Mouse (Mus musculus) retina, postnatal 1 day (tissue): ENCODE measurements around the gene Ddx42.
"Not testable (repeated sequence)": the region's sequence is repeated elsewhere in the genome, so short reads cannot be mapped to it uniquely, and the experiment has no call there.

Experiments used
- DNase-seq: peaks from one replicate; pipeline ENCODE4 v3.0.0-alpha.2; 2012

Gene Ddx42

DNA sequence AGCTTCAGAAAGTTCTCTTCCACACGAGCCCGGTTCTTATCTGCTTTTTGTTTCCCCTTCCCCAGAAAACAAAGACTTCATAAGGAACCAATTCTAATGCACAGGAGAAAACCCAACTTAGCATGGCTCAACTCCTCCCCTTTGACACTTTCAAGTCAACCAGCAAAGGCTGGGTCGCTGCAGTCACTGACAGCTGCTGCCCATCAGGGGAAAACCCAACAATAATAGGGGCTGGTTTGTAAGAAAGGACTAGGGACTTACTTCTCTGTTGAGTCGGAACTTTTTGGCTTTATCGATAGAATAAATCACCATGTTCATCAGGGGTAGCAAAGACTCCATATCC, 14.6 kb upstream of the Ddx42 start, which contains the start of gene Strada:
TSS of gene Strada (minus strand) at position 46 of the 343 bp plus-strand sequence.
- DNase-seq: no peak

DNA sequence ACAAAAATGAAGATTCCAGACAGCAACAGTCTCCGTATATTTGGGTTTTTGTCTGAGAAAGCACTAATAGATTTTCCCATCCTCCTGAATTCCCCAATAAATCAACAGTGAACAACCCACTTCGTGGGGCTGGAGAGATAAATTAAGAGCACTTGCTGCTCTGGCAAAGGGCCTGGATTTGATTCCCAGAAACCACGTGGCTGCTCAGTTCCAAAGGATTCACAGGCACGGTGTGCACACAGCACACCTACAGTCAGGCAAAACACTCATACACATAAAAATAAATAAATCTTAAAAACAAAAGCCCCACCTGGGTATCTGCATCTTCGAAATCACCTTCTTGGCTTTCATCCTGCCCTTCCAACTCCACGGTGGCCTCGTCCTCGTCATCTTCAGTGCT, 4.0 kb upstream of the Ddx42 start:
- no peak for DNase-seq

DNA sequence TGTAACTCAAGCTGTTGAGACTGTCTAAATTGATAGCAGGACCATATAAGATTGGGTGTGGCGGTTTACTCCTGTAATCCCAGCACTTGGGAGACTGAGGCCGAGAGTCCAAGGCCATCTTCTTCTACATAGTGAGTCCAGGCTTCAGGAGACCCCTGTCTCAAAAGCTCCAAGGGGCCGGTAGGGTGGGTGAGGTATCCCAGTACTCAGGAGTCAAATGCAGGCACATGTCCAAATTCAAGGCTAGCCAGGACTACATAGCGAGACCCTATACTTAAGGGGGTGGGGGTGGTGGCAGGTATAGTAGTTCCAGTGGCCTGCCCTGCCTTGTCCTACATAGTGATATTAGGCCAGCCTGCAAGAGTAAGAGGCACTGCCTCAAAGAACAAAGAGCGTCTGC, 1.9 kb upstream of the Ddx42 start:
- no peak for DNase-seq

DNA sequence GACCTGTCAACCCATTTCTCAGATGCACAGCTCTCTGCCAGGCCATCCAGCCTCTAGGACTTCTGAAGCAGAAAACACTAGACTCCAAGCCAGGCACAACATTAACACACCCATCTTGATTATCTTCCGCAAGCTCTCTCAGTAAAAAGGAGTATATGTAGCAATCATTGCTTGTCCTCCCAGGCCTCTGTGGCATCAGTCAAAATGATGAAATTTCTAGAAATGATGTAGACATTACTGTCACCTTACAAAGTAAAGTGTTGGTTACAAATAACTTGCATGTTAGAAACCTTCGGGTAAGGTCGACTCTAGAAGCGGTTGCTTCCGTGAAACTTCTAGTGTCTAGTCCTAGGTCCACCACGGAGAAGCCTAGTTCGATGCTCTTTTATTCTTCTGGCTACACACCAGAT, 1.3 kb upstream of the Ddx42 start:
- DNase-seq: no peak

DNA sequence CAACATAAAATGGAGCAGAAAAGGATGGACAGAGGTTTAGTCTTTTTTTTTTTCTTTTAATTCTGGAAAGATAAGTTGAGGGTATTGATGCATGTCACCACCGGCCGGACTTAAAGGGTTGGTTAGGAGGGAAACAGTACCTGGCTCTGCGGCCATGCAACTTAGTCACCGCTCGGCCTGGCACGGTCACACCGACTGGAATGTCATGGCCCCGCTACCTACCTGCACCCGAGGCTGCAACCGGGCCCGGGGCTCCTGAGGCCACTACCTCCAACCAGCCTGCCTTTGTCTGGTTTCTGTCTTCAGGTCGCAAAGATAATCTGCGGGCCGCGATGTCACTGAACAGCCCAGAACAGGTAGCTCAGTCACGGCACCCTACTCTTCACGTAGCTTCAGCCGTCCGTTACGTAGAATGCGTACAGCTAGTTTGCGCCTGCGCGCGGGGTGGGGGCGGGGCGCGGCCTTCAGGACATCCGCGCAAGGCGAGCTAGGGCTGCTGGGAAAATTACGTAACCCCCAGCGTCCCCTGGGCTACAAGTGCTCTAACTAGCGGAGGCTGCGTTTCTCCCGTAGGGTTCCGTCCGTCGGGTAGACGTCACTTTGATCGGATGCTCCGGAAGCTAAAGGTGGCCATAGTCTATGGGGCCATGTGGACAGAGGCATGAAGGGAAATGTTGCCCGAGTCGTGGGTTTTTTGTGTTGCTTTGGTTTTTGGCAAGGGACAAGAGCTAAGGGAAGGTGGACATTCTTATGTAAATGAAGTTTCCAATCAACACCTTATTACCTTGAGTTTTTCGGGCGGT, 598 bp upstream of the Ddx42 start, which contains the start of gene Ccdc47:
TSS of gene Ccdc47 (minus strand) at position 418 of the 803 bp plus-strand sequence.
- DNase-seq: peak; percentile 100

DNA sequence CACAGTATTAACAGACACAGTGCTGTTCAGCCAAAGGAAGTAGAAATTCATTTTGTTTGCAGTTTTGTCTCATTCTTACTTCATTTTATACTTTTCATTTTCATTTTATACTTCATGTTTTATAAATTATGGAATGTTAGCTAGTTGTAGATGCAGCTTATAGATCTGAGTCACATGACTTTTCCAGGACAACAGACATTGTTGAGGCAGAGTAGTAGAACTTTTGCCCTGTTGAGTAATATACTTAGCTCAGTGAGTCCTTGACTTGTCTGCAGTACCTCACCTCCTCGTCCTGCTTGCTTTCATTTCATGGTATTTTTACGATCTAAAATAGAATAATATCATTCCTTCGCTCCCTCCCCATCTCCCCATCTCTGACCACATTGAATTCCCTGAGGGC, 3.9 kb downstream of the Ddx42 start:
- DNase-seq: no peak

DNA sequence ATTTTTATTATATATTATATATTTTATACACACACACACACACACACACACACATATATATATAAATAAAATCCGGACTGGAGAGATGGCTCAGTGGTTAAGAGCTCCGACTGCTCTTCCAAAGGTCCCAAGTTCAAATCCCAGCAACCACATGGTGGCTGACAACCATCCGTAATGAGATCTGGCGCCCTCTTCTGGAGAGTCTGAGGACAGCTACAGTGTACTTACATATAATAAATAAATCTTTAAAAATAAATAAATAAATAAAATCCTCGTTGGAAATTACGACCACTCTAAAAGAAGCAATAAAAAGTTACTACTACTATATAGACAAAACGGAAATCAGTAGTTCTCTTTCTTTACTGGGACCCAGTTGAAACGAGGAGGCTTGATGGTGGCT, 17.3 kb downstream of the Ddx42 start:
- DNase-seq: not testable (repeated sequence)

DNA sequence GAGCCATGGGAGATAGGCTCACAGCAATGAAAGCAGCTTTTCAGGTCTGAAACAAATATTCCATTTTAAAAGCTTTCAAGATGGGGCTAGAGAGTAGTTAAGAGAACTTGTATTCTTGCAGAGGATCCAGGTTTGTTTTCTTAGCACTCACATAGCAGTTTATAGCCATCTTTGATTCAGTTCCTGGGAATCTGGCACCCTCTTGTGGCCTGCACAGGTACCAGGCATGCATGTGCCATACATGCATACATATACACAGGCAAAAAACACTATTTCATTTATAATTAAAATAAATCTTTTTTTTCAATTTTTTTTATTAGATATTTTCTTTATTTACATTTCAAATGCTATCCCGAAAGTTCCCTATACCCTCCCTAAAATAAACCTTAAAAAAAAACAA, 30.1 kb downstream of the Ddx42 start:
- DNase-seq: peak; percentile 21

DNA sequence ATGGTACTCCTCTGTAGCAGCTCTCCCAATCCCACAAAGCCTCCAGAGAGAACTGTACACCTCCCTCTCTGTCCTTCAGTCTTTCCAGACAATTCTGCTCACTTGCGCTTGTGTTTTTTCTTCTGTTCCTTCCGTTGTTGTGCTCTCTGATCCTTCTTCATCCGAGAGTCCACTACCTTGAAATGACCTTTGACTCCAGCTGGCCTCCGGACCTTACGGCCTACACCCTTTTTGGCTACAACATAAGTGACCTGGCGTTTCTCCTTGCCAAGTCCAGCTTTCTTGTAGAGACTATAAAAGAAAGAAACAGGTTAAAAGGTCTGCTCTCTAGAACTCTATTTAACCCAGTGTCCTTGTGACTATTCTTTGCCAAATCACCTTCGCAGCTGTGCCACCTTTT, 32.6 kb downstream of the Ddx42 start:
- no peak for DNase-seq

DNA sequence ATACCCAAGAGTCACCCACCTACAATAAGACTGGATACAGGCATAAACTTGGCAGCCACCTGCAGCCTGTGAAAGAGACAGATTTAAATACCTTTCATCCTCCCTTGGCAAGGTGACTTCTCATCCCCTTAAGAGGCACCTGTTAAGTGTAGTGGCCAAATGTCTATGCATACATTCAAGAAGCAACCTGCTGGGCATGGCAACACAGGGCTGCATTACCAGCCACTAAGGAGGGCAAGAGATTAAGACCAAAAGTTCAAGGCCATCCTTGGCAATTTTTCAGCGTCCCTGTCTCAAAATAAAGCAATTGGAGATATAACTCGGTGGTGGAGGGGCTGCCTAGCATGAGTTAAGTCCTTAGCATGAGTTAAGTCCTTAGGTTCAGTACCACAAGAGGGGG, 38.0 kb downstream of the Ddx42 start:
- no peak for DNase-seq

DNA sequence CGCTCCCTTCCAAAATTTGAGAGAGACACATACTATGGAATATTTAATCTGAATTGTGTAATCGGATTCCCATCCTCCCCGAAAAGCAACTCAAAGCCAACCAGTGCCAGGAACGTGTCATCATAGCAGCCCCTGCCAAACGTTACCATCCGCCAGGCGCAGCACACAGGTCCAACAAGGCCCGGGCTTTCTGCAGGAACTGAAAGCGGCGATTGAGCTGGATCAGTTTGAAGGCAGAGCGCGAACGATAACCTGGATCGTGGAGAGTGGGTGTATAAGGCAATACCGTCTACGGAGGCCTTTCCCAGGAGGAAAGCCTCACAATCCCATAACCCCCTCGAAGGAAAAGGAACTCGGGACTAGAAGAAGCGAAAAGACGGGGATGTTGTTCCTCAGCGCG, 38.4 kb downstream of the Ddx42 start:
- no peak for DNase-seq

DNA sequence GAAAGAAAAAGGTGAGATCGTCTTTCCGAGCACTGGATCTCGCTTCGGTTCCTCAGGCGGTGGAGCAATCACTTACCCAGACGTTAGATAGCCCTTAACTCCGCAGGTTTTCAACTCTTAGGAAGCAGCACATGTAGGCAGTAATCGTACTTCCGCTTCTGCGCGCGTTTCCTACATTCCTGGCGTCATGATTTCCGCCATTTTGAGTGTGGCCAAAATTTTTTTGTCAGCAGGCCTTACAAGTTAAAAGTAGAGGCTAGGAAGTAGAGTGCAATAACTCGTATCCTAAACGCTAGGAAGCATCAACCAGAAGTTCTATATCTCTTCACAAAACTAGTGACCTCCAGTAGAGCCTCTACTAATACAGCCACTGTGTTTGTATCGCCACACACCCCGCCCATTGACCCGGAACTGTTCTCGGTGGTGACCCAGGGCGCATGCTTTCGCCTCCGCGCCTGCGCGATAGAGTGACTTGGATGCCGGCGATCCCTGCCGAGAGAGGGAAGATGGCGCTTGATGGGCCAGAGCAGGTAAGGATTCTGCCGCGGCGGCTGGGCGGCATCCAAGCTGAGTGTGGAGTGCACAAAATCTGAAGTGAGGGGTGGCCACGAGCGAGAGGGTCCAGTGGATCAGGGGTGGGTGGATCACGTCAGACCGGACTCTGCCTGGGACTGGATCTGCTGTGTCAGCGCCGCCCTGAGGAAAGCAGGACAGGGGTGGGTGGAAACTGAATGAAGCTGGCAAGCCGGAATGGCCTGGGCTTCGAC, 39.1 kb downstream of the Ddx42 start, which contains the start of the genes Ftsj3 and Psmc5:
TSS of gene Ftsj3 (minus strand) at position 395 of the 767 bp plus-strand sequence.
TSS of gene Psmc5 (plus strand) at position 470 of the 767 bp plus-strand sequence.
- peak; percentile 98 for DNase-seq

DNA sequence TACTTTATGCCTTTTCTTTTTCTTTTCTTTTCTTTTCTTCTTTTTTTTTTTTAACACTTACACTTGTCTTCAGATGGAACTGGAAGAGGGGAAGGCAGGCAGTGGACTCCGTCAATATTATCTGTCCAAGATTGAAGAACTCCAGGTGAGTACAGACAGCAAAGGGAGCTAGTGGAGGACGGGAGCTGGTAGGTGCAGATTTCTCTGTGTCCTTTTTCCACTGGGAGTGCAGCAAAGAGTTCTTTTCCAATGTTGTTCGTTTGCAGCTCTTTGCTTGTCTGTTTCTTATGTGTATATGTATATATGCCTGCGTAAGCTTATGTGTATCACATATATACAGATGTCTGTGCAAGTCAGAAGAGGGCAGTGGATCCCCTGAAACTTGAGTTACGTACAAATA, 40.0 kb downstream of the Ddx42 start:
- DNase-seq: no peak

DNA sequence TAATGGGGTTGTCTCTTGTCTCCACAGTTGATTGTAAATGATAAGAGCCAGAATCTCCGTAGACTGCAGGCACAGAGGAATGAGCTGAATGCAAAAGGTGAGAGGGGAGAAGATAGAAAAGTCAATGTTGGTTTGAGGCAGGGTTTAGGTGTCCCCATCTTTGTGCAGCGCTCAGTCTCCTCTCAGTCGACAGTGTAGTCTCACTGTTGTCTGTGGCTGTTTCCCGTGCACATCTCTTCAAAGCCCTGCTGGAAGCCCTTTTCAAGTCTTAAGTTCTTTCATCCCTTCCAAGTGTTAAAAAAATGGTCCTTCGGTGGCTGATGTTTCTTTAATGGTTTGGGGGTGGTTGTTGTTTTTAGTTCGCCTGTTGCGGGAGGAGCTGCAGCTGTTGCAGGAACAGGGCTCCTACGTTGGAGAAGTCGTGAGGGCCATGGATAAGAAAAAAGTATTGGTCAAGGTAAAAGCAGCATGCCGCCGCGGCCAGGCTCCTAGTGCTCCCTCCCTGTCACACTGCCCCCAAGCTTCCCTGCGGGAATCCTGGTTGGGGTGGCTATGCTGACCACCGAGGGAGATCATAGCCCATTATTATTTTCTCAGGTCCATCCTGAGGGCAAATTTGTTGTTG, 44.2 kb downstream of the Ddx42 start:
- DNase-seq: no peak

DNA sequence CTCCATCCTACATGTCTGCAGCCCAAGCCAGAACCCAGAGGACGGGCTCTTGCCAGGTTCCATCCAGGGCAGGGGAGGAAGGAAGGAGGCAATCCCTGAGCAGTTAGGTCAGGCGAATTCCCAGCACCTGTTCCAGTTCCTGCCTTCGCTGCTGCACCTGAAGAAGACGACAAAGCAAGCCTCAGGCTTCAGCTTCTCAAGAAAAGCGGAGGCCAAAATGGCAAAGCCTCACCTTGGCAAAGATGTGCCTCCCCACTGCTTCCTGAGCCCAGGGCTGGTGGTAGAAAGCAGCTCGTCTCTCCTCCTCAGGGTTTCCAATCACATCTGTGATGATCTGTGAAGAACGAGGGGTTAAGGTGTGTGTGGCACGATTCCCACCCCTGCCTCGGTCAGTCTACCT, 47.2 kb downstream of the Ddx42 start:
- no peak for DNase-seq

DNA sequence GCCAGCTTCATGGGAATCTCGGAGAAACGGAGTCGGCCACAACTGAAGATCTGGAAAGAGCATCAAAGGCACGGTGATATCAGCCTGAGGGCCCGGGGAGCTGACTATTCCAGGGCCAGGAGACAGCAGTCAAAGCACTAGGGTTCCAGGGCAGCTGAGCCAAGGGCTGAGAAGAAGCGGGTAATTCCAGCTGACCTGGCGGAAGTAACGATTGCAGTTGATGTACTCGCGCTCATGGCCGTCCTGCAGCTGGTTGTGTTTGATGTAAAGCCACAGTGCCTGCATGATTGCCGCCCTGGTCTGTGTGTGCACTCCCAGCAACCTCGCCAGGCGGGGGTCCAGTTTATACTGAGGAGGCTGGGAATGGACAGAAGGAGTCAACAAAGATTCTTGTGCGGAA, 48.3 kb downstream of the Ddx42 start:
- DNase-seq: no peak

DNA sequence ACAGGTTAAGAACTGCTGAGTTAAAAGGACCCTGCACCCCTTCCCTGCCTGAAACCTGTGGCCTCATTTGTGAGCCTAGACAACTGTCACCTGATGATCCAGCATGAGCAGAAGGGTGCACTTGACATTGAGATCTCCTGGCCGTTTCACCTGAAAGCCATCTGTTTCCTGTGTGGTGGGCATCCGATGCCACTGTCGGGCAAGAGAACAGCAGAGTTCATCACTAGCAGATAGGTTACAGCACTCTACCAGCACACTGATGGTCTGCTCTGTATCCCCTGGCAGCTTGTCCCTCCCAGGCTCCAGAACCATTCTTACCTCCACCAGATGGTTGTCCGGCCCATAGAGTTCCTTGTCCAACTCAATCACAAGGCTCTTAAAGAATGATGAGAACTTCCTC, 48.8 kb downstream of the Ddx42 start:
- no peak for DNase-seq

DNA sequence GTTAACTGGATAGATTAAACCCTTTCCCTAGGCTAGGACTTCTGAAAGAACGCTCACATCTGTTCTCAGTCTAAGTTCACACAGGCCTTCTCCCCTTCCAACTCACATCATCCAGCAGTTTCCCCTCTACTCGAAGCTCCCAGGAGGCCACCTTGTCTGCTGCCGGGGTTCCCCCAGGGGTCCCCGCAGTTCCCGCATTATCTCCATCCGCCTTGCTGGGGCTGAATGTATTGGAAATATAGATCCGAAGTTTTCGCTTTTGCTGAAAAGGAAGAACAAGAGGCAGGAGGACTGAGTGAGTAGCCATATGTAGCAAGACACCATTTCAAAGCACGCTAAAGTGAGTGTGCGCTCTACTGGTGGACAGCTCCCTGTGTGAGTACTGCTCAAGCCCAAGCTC, 49.7 kb downstream of the Ddx42 start:
- DNase-seq: no peak

DNA sequence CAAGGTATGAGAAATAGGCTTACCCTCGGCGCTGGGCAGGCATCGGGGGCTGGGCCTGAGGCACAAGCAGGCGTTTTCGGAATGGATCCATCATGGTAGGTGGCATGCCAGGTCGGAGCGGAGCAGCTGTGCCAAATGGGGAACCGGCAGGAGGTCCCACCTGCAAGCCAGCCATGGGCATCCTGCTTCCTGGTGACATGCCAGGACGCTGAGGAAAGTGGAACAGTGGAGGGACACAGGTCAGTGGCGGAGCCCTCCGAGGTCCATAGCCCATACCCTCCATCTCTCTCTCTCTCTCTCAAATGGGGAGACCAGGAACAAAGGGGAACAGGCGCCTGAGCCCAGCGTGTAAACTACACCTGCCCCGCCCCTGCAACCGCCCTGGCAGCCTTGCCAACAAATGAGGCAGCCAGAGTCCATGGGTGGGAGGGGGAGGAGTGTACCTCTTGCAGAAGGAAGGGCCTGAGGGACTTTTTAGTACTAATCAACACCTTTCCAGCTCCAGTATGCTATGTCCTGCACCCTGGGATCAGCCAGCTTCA, 50.7 kb downstream of the Ddx42 start:
- DNase-seq: no peak

DNA sequence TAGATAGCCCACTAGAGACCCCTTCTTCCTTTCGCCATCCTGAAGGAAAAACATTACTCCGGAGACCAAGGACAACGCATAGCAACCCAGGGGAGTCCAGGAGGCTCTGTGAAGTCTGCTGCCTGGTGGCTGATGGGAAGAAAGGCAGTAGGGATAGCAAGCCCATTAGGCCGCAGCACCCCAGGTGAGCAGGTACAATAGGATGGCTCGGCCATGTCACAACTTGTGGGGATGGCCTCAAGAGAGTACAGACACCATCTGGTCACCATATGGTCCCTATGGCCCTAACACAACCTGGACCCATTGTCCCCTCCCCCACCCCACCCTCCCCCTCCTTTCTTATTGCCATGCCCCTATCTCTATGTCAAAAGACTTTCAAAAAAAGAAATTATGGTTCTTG, 51.1 kb downstream of the Ddx42 start:
- no peak for DNase-seq

DNA sequence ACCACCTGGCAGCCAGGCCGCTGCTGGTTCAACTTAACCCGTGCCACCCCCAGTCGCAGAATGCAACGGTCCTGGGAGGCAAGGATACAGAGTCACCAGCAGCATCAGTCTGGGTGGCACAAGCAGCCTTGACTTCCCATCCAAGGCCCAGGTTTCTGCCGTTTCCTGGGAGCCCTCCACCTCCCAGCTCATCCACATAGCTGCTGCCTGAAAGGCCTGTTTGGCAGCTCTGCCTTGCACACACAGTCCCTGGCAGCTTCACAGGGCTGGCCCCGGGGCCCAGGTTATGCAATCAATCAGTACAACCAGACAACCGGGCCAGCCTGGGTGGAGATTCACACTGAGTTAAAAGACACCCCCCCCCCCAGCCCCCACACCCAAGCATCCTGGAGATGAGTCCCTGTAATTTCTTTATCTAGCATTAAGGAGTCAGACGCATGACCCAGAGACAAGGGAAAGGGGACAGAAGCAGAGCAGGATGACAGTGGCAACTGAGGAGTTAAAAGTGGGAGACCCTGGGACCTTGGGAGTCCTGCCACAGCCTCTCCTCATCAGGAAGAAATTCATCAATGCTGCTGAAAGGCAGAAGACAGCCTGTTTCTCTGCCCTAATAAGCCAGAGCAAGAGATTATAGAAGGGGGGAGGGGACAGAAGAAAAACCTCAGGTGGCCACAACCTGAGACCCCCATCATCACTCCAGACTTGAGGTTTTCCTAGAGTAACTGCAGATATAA, 51.8 kb downstream of the Ddx42 start:
- no peak for DNase-seq

DNA sequence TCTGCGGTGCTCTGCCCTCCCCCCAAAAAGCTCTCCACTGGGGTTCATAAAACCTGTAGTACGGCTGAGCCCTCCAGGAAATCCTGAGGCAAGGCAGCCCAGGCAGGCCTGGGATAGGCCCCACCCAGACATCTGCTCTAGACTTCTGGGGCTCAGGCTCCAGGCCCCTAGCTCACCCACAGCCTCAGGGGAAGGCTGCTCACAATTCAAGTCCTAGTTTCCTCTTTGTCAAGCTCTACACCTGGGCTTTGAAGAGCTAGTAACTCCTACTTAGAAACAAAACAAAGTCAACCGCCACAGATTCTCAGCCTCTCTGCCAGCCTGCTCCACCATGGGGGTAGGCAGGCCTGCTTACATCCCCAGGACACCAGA, 52.3 kb downstream of the Ddx42 start:
- peak; percentile 61 for DNase-seq
